Comparison of ENCODE assay signal across 20 mouse cellular contexts in genomic region chr13:104988811-104989258, GRCm38 (mm10).
DNase-seq lines count a peak whose midpoint lies in the region; ATAC-seq and TF ChIP-seq lines count a peak whose summit lies in the region.
"Had no signal": no experiment of that assay in that cellular context is flagged by ENCODE, and none has a peak within 500 bp of the region (broad histone marks: within the 10 kb centered on the region; RNA-seq: fewer than 3 reads in every experiment).

No protein-coding gene starts in this region.

- no peak overlapping the region for H3K9ac ChIP-seq in intestine, embryonic 16.5 days (ENCODE audit: low read depth, low read length)
- no peak overlapping the region for H3K9ac ChIP-seq in intestine, postnatal 0 days (ENCODE audit: low read depth, low read length)
- H3K9ac ChIP-seq in midbrain, embryonic 11.5 days (ENCODE audit: low read length): no peak overlapping the region
- H3K9ac ChIP-seq in midbrain, postnatal 0 days (replicated peaks; ENCODE audit: low read length, poor library complexity, severe bottlenecking): no peak overlapping the region
- H3K9ac ChIP-seq in embryonic facial prominence, embryonic 14.5 days (ENCODE audit: low read depth, low read length): no peak overlapping the region
- H3K9ac ChIP-seq: forebrain, embryonic 13.5 days; heart, embryonic 15.5 days; liver, embryonic 13.5 days; lung, embryonic 14.5 days; neural tube, embryonic 12.5 days had no signal

- no peak for TF ChIP-seq CTCF in intestine, postnatal 0 days (IDR thresholded peaks at IDR 0.05; ENCODE audit: low read depth)
- no peak for TF ChIP-seq CTCF in midbrain, postnatal 0 days (IDR thresholded peaks at IDR 0.05)

- no peaks in the 10 kb centered on the region for H3K27me3 ChIP-seq in intestine, embryonic 16.5 days (replicated peaks; ENCODE audit: control insufficient read depth, insufficient read depth, low read length)
- H3K27me3 ChIP-seq in intestine, postnatal 0 days (replicated peaks; ENCODE audit: control insufficient read depth, insufficient read depth, low read length): no peaks in the 10 kb centered on the region
- no peaks in the 10 kb centered on the region for H3K27me3 ChIP-seq in midbrain, embryonic 11.5 days (ENCODE audit: control insufficient read depth, insufficient read depth, low read length)
- H3K27me3 ChIP-seq in midbrain, postnatal 0 days (ENCODE audit: insufficient read depth, low read length): no peaks in the 10 kb centered on the region
- no peaks in the 10 kb centered on the region for H3K27me3 ChIP-seq in embryonic facial prominence, embryonic 14.5 days (replicated peaks; ENCODE audit: control insufficient read depth, insufficient read depth, low read length)
- H3K27me3 ChIP-seq: forebrain, embryonic 13.5 days; heart, embryonic 15.5 days; liver, embryonic 13.5 days; neural tube, embryonic 12.5 days had no signal

- H3K36me3 ChIP-seq in intestine, embryonic 16.5 days (ENCODE audit: control insufficient read depth, insufficient read depth, low read length): no peaks in the 10 kb centered on the region
- H3K36me3 ChIP-seq in intestine, postnatal 0 days (ENCODE audit: control insufficient read depth, insufficient read depth): no peaks in the 10 kb centered on the region
- no peaks in the 10 kb centered on the region for H3K36me3 ChIP-seq in midbrain, embryonic 11.5 days (ENCODE audit: control insufficient read depth, insufficient read depth, low read length)
- no peaks in the 10 kb centered on the region for H3K36me3 ChIP-seq in midbrain, postnatal 0 days (ENCODE audit: insufficient read depth, low read length)
- no peaks in the 10 kb centered on the region for H3K36me3 ChIP-seq in embryonic facial prominence, embryonic 14.5 days (ENCODE audit: control insufficient read depth, insufficient read depth, low read length)
- H3K36me3 ChIP-seq: heart, embryonic 15.5 days; liver, embryonic 13.5 days; neural tube, embryonic 12.5 days had no signal

- no peak overlapping the region for H3K4me2 ChIP-seq in intestine, embryonic 16.5 days (ENCODE audit: low read depth, low read length)
- no peak overlapping the region for H3K4me2 ChIP-seq in intestine, postnatal 0 days (replicated peaks; ENCODE audit: low read depth)
- no peak overlapping the region for H3K4me2 ChIP-seq in midbrain, embryonic 11.5 days
- no peak overlapping the region for H3K4me2 ChIP-seq in midbrain, postnatal 0 days (ENCODE audit: low read depth, low read length, poor library complexity, severe bottlenecking)
- peak overlapping the region; percentile 29; the same call in 1 of the 2 replicates for H3K4me2 ChIP-seq in embryonic facial prominence, embryonic 14.5 days (ENCODE audit: low read depth, low read length)
- H3K4me2 ChIP-seq: forebrain, embryonic 13.5 days; heart, embryonic 15.5 days; liver, embryonic 13.5 days; lung, embryonic 14.5 days; neural tube, embryonic 12.5 days had no signal

- peak overlapping the region; percentile 45; the same call in 1 of the 2 replicates for H3K27ac ChIP-seq in intestine, embryonic 16.5 days (ENCODE audit: low read length)
- H3K27ac ChIP-seq in intestine, postnatal 0 days (ENCODE audit: low read depth, low read length): no peak overlapping the region
- no peak overlapping the region for H3K27ac ChIP-seq in midbrain, embryonic 11.5 days (ENCODE audit: low read depth, low read length)
- H3K27ac ChIP-seq in midbrain, postnatal 0 days (ENCODE audit: low read depth, low read length): no peak overlapping the region
- peak overlapping the region; percentile 72 for H3K27ac ChIP-seq in embryonic facial prominence, embryonic 14.5 days (replicated peaks; ENCODE audit: low read depth, low read length)
- H3K27ac ChIP-seq: forebrain, embryonic 13.5 days; heart, embryonic 15.5 days; hindbrain, postnatal 0 days; liver, embryonic 13.5 days; neural tube, embryonic 12.5 days had no signal

- no peaks in the 10 kb centered on the region for H3K9me3 ChIP-seq in intestine, embryonic 16.5 days (ENCODE audit: control insufficient read depth, low read length)
- no peaks in the 10 kb centered on the region for H3K9me3 ChIP-seq in intestine, postnatal 0 days (ENCODE audit: control insufficient read depth)
- H3K9me3 ChIP-seq in midbrain, embryonic 11.5 days (ENCODE audit: control insufficient read depth, low read length): no peaks in the 10 kb centered on the region
- no peaks in the 10 kb centered on the region for H3K9me3 ChIP-seq in midbrain, postnatal 0 days (ENCODE audit: low read length)
- H3K9me3 ChIP-seq in embryonic facial prominence, embryonic 14.5 days (ENCODE audit: control insufficient read depth, low read length): no peaks in the 10 kb centered on the region
- H3K9me3 ChIP-seq: forebrain, embryonic 13.5 days; heart, embryonic 15.5 days; liver, embryonic 13.5 days; neural tube, embryonic 12.5 days had no signal

- 55% methylated on average over 7 of the region's 7 CpGs for WGBS in intestine, embryonic 16.5 days
- 61% methylated on average over 7 of the region's 7 CpGs for WGBS in intestine, postnatal 0 days
- 76% methylated on average over 7 of the region's 7 CpGs for WGBS in midbrain, embryonic 11.5 days
- 81% methylated on average over 7 of the region's 7 CpGs for WGBS in midbrain, postnatal 0 days
- WGBS in embryonic facial prominence, embryonic 14.5 days: 17% methylated on average over 7 of the region's 7 CpGs

- H3K4me1 ChIP-seq in intestine, embryonic 16.5 days (ENCODE audit: control insufficient read depth, insufficient read depth, low read length): no peaks in the 10 kb centered on the region
- H3K4me1 ChIP-seq in intestine, postnatal 0 days (replicated peaks; ENCODE audit: control insufficient read depth, insufficient read depth, low read length): no peaks in the 10 kb centered on the region
- H3K4me1 ChIP-seq in midbrain, embryonic 11.5 days (ENCODE audit: control insufficient read depth, insufficient read depth, low read length): no peaks in the 10 kb centered on the region
- no peaks in the 10 kb centered on the region for H3K4me1 ChIP-seq in midbrain, postnatal 0 days (ENCODE audit: insufficient read depth, low read length)
- peaks cover 20% of the 10 kb centered on the region for H3K4me1 ChIP-seq in embryonic facial prominence, embryonic 14.5 days (ENCODE audit: control insufficient read depth, insufficient read depth, low read length)
- H3K4me1 ChIP-seq: forebrain, embryonic 13.5 days; heart, embryonic 15.5 days; liver, embryonic 13.5 days; neural tube, embryonic 12.5 days had no signal

- DNase-seq in midbrain, embryonic 11.5 days (ENCODE audit: low spot score, missing footprints): peak; percentile 44
- DNase-seq in midbrain, postnatal 0 days (ENCODE audit: low spot score): no peak
- DNase-seq in embryonic facial prominence, embryonic 14.5 days (ENCODE audit: low spot score): peak; percentile 93
- no peak for DNase-seq in gastrocnemius, postnatal 36 days
- no peak for DNase-seq in testis, postnatal 10 days (ENCODE audit: low spot score)
- DNase-seq: adrenal gland, adult 2 months; gastrocnemius, postnatal 10 days; heart, postnatal 4 days; kidney, adult 2 months; liver, embryonic 13.5 days; lung, embryonic 14.5 days; lung, postnatal 36 days; thymus, adult 18-20 months had no signal

- peak; percentile 42; the same call in 1 of the 2 replicates for ATAC-seq in intestine, embryonic 16.5 days
- no peak for ATAC-seq in intestine, postnatal 0 days
- no peak for ATAC-seq in midbrain, embryonic 11.5 days (ENCODE audit: low FRiP score)
- no peak for ATAC-seq in midbrain, postnatal 0 days (ENCODE audit: low FRiP score)
- peak; percentile 91 for ATAC-seq in embryonic facial prominence, embryonic 14.5 days (ENCODE audit: low read depth)
- ATAC-seq: forebrain, embryonic 13.5 days had no signal

- intact Hi-C loops in gastrocnemius, postnatal 36 days (cut with DNase I): no loop called here

- H3K4me3 ChIP-seq in intestine, embryonic 16.5 days (ENCODE audit: low read length): no peak overlapping the region
- H3K4me3 ChIP-seq in intestine, postnatal 0 days (ENCODE audit: low read depth, low read length): no peak overlapping the region
- H3K4me3 ChIP-seq in midbrain, embryonic 11.5 days (ENCODE audit: low read depth, low read length): no peak overlapping the region
- H3K4me3 ChIP-seq in midbrain, postnatal 0 days (ENCODE audit: low read depth, low read length): no peak overlapping the region
- no peak overlapping the region for H3K4me3 ChIP-seq in embryonic facial prominence, embryonic 14.5 days (ENCODE audit: low read depth, low read length)
- H3K4me3 ChIP-seq: erythroblast, embryonic 14.5 days; forebrain, embryonic 13.5 days; heart, embryonic 15.5 days; liver, embryonic 13.5 days; neural tube, embryonic 12.5 days had no signal

Comparison
In these comparisons a context has a peak if more than half of its experiments do, and no peak if none do; other contexts are left out.
1. ATAC-seq: peak in intestine, embryonic 16.5 days (single experiment) and embryonic facial prominence, embryonic 14.5 days (single experiment); none in intestine, postnatal 0 days (single experiment), midbrain, embryonic 11.5 days (single experiment) and midbrain, postnatal 0 days (single experiment).
2. H3K27ac ChIP-seq: peak in intestine, embryonic 16.5 days (single experiment) and embryonic facial prominence, embryonic 14.5 days (single experiment); none in intestine, postnatal 0 days (single experiment), midbrain, embryonic 11.5 days (single experiment) and midbrain, postnatal 0 days (single experiment).
3. DNase-seq: peak in midbrain, embryonic 11.5 days (single experiment) and embryonic facial prominence, embryonic 14.5 days (single experiment); none in midbrain, postnatal 0 days (single experiment), gastrocnemius, postnatal 36 days (0 of 2) and testis, postnatal 10 days (single experiment).